Comparison of ENCODE assay signal across 9 mouse cellular contexts in the genomic region with DNA sequence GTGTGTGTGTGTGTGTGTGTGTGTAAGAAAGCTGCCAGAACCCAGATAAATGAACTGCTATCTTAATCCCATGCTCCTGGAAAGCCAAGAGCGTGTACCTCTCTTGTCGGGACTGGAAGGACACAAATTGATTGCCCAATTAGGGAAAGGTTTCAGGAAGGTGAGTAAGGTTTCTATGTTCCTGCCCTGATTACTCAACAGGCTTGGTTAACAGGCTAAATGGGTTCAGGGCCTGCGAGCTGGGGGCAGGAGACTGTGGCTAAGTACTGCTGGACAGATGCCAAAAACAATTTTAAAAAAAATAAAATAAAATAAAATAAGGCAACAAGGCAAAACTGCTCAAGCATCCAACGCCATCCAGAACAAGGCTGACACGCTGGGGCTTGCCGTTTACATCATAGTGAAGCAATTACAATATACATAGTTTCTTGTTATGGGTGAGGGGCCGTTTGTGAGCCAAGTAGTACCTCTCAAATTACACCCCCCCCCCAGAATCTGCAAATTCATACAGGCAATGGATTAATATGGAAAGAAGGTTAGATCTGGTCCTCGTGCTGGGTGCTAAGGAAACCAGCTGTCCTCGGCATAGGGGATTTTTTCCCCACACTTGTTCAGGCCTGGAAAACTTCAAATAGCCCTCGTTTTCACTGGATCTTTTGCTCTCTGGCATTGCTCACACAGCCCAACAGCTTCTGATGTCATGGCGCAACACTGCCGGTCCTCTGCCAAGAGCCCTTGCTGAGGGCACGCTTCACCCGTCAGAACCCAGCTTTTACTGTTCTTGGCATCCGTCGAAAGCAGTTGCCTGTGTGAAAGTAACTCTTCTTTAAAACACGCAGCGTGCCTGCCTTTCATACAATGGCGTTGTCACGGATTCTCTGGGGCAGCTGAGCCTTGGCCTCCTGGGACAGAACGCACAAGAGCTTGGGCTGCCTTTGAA.
A peak's percentile ranks its signal among the peaks of the same experiment; 100 is the strongest.
DNase-seq lines count a peak whose midpoint lies in the region; ATAC-seq and TF ChIP-seq lines count a peak whose summit lies in the region.
"Had no signal": no experiment of that assay in that cellular context is flagged by ENCODE, and none has a peak within 500 bp of the region (broad histone marks: within the 10 kb centered on the region; RNA-seq: fewer than 3 reads in every experiment).

No protein-coding gene starts in this region.

- no peak overlapping the region for H3K4me2 ChIP-seq in forebrain, postnatal 0 days (ENCODE audit: low read depth)
- H3K4me2 ChIP-seq in midbrain, embryonic 15.5 days, result 0 out of 2 replicates have a peak overlapping the region, but pooled peaks have one; percentile 12
- H3K4me2 ChIP-seq: liver, embryonic 15.5 days had no signal

- TF ChIP-seq CTCF in forebrain, postnatal 0 days (IDR thresholded peaks at IDR 0.05; ENCODE audit: low read depth), result no peak

- ATAC-seq in forebrain, postnatal 0 days, result peak; percentile 86
- peak; percentile 85 for ATAC-seq in midbrain, embryonic 15.5 days (replicated peaks)
- ATAC-seq in megakaryocyte progenitor cell, adult 5-6 weeks (replicated peaks; ENCODE audit: poor library complexity), result no peak

- no peaks in the 10 kb centered on the region for H3K27me3 ChIP-seq in heart, embryonic 10.5 days (ENCODE audit: insufficient read depth, poor library complexity, severe bottlenecking)
- no peaks in the 10 kb centered on the region for H3K27me3 ChIP-seq in forebrain, postnatal 0 days (ENCODE audit: insufficient read depth, low read length)
- H3K27me3 ChIP-seq in midbrain, embryonic 15.5 days (replicated peaks), result no peaks in the 10 kb centered on the region
- H3K27me3 ChIP-seq: liver, embryonic 15.5 days had no signal

- H3K9ac ChIP-seq in forebrain, postnatal 0 days, result no peak overlapping the region
- no peak overlapping the region for H3K9ac ChIP-seq in midbrain, embryonic 15.5 days
- H3K9ac ChIP-seq: liver, embryonic 15.5 days had no signal

- no peaks in the 10 kb centered on the region for H3K36me3 ChIP-seq in heart, embryonic 10.5 days
- H3K36me3 ChIP-seq in forebrain, postnatal 0 days (ENCODE audit: insufficient read depth), result no peaks in the 10 kb centered on the region
- H3K36me3 ChIP-seq in midbrain, embryonic 15.5 days (replicated peaks), result no peaks in the 10 kb centered on the region
- H3K36me3 ChIP-seq: liver, embryonic 15.5 days had no signal

- whole genome bisulfite sequencing in heart, embryonic 10.5 days, result 71% methylated on average over 21 of the region's 21 CpGs
- WGBS in forebrain, postnatal 0 days, result 18% methylated on average over 21 of the region's 21 CpGs
- 24% methylated on average over 21 of the region's 21 CpGs for WGBS in midbrain, embryonic 15.5 days

- no peaks in the 10 kb centered on the region for H3K9me3 ChIP-seq in heart, embryonic 10.5 days
- no peaks in the 10 kb centered on the region for H3K9me3 ChIP-seq in forebrain, postnatal 0 days (ENCODE audit: low read length)
- no peaks in the 10 kb centered on the region for H3K9me3 ChIP-seq in midbrain, embryonic 15.5 days
- H3K9me3 ChIP-seq: liver, embryonic 15.5 days had no signal

- H3K27ac ChIP-seq in heart, embryonic 10.5 days, result no peak overlapping the region
- peak overlapping the region; percentile 40 for H3K27ac ChIP-seq in forebrain, postnatal 0 days (ENCODE audit: low read depth, low read length)
- H3K27ac ChIP-seq in midbrain, embryonic 15.5 days, result 0 out of 2 replicates have a peak overlapping the region, but pooled peaks have one; percentile 43
- H3K27ac ChIP-seq: liver, embryonic 15.5 days had no signal

- H3K4me1 ChIP-seq in heart, embryonic 10.5 days, result peaks cover 6% of the 10 kb centered on the region; the same call in 1 of the 2 replicates
- H3K4me1 ChIP-seq in forebrain, postnatal 0 days (ENCODE audit: insufficient read depth), result no peaks in the 10 kb centered on the region
- peaks cover 10% of the 10 kb centered on the region; the same call in 1 of the 2 replicates for H3K4me1 ChIP-seq in midbrain, embryonic 15.5 days
- H3K4me1 ChIP-seq: liver, embryonic 15.5 days had no signal

- no peak overlapping the region for H3K4me3 ChIP-seq in heart, embryonic 10.5 days
- H3K4me3 ChIP-seq in forebrain, postnatal 0 days (ENCODE audit: low read depth, low read length), result no peak overlapping the region
- H3K4me3 ChIP-seq in midbrain, embryonic 15.5 days, result no peak overlapping the region
- H3K4me3 ChIP-seq: liver, embryonic 15.5 days had no signal

- DNase-seq in heart, adult 11 months, result peak; percentile 78
- DNase-seq in heart, embryonic 10.5 days (ENCODE audit: low spot score), result no peak
- peak; percentile 55 for DNase-seq in NIH3T3 (ENCODE audit: low read depth)
- DNase-seq in forebrain, postnatal 0 days, result peak; percentile 80
- DNase-seq in layer of hippocampus, adult 8-10 months (ENCODE audit: low spot score in 2 of 2), result peak; percentile 47 to 65
- DNase-seq in embryo, embryonic 10 days (ENCODE audit: low spot score), result no peak

Comparison
In these comparisons a context has a peak if more than half of its experiments do, and no peak if none do; other contexts are left out.
1. DNase-seq: peak in heart, adult 11 months (single experiment), NIH3T3 (single experiment), forebrain, postnatal 0 days (single experiment) and layer of hippocampus, adult 8-10 months (2 of 2); none in heart, embryonic 10.5 days (single experiment) and embryo, embryonic 10 days (single experiment).